ENCODE assay signal across 27 mouse cellular contexts in genomic region chr9:36876313-36876712, GRCm38 (mm10). TPM values are rescaled to one million over a fixed set of nuclear protein-coding genes. Genes with fewer than 3 reads are reported as not detected.
"Had no signal": no experiment of that assay in that cellular context is flagged by ENCODE, and none has a peak within 500 bp of the region (broad histone marks: within the 10 kb centered on the region; RNA-seq: fewer than 3 reads in every experiment).

No protein-coding gene starts in this region.

- H3K27me3 ChIP-seq: heart, embryonic 12.5 days; hindbrain, embryonic 12.5 days; intestine, embryonic 15.5 days; kidney, embryonic 15.5 days; limb, embryonic 13.5 days; limb, embryonic 15.5 days; liver, embryonic 12.5 days had no signal

- ATAC-seq: hindbrain, embryonic 16.5 days; inflammation-experienced regulatory T-cells, adult 6 months; intestine, embryonic 15.5 days; intestine, postnatal 0 days; liver, embryonic 12.5 days had no signal

- DNase-seq: gastrocnemius, postnatal 14 days; heart, adult 18-20 months; heart, postnatal 10 days; heart, postnatal 4 days; kidney, adult 2 months; kidney, adult 9 months; kidney, postnatal 14 days; kidney, postnatal 36 days; layer of hippocampus, adult 9-11 months; layer of hippocampus, postnatal 36 days; left cerebral cortex, postnatal 4 days had no signal

- H3K36me3 ChIP-seq: heart, embryonic 10.5 days; heart, embryonic 12.5 days; intestine, embryonic 15.5 days; kidney, embryonic 15.5 days; limb, embryonic 13.5 days; limb, embryonic 15.5 days; liver, embryonic 12.5 days had no signal

- H3K4me2 ChIP-seq: heart, embryonic 12.5 days; hindbrain, embryonic 12.5 days; hindbrain, embryonic 14.5 days; intestine, embryonic 15.5 days; kidney, embryonic 15.5 days; limb, embryonic 13.5 days; limb, embryonic 15.5 days; liver, embryonic 12.5 days had no signal

- H3K27ac ChIP-seq: heart, embryonic 10.5 days; hindbrain, embryonic 10.5 days; hindbrain, embryonic 12.5 days; hindbrain, embryonic 14.5 days; intestine, embryonic 15.5 days; kidney, embryonic 15.5 days; kidney, postnatal 0 days; limb, embryonic 13.5 days; limb, embryonic 15.5 days; liver, embryonic 12.5 days had no signal

- H3K4me1 ChIP-seq: heart, embryonic 12.5 days; intestine, embryonic 15.5 days; kidney, embryonic 15.5 days; limb, embryonic 13.5 days; limb, embryonic 15.5 days; liver, embryonic 12.5 days had no signal

- H3K9ac ChIP-seq: heart, embryonic 12.5 days; hindbrain, embryonic 12.5 days; hindbrain, embryonic 14.5 days; intestine, embryonic 15.5 days; kidney, embryonic 15.5 days; limb, embryonic 13.5 days; limb, embryonic 15.5 days; liver, embryonic 12.5 days had no signal

- H3K4me3 ChIP-seq: heart, embryonic 10.5 days; heart, embryonic 12.5 days; hindbrain, embryonic 10.5 days; hindbrain, embryonic 12.5 days; intestine, embryonic 15.5 days; kidney, embryonic 15.5 days; limb, embryonic 13.5 days; limb, embryonic 15.5 days; liver, embryonic 12.5 days had no signal

- H3K9me3 ChIP-seq: heart, embryonic 10.5 days; heart, embryonic 12.5 days; hindbrain, embryonic 10.5 days; hindbrain, embryonic 12.5 days; intestine, embryonic 15.5 days; kidney, embryonic 15.5 days; limb, embryonic 13.5 days; limb, embryonic 15.5 days; liver, embryonic 12.5 days had no signal

RNA-seq across cellular contexts. Expression of gene Fez1, which starts 54.6 kb away (rescaled TPM):
- total RNA-seq: granulocyte monocyte progenitor cell, adult 5-6 weeks had no signal
- polyA plus RNA-seq: inflammation-experienced regulatory T-cells, adult 6 months; liver, adult 2 months had no signal
